Mouse (Mus musculus): ENCODE measurements around the gene Igfn1.

DNA sequence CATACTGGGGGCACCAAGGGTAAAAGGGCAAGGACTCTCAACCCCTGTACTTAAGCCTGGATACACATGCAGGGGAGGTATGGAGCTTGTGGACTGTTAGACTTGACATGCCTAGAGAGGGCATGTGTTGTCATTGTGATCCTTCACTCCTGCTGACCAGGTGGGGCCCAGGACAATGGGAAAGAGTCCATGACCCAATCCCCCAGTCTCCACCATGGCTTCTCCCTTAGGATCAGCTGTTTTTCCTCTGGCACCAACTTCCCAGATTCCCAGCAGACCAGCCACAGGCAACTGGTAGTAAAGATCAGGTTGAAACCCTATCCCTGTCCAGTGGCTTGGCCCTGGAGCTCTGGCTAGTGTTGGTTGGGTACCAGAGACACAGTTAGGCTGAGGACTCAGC is 16.3 kb downstream of the Igfn1 start:
- TF ChIP-seq CTCF (IDR thresholded peaks at IDR 0.05; ENCODE audit: control insufficient read depth, insufficient read depth, low read length) (no peak), POLR2A (IDR thresholded peaks at IDR 0.05; ENCODE audit: borderline replicate concordance, control insufficient read depth, low read depth, low read length) (no peak)
